Mouse (Mus musculus) CH12.LX (cell line): ENCODE measurements around the gene Atn1. TPM values are rescaled to one million over a fixed set of nuclear protein-coding genes. Genes with fewer than 3 reads are reported as not detected.

Experiments used
- DNase-seq: peaks from one replicate; pipeline ENCODE4 v3.0.0-alpha.2; 2013; ENCODE audit errors: extremely low read depth
- H3K27ac ChIP-seq: 2 replicates; pipeline ENCODE4 v1.5.1; 2012; ENCODE audit warnings: low read depth, mild to moderate bottlenecking, control low read depth, moderate library complexity; ENCODE audit not compliant: insufficient read depth
- H3K27me3 ChIP-seq: replicated peaks from 2 replicates; pipeline ENCODE3; 2012; ENCODE audit warnings: inconsistent platforms
- H3K36me3 ChIP-seq, 2 experiments: replicated peaks in 1 of 2; 2 replicates each; pipeline versions ENCODE3 to v1.6.1; 2012; ENCODE audit warnings: inconsistent platforms in 1 of 2, low read length in 1 of 2, mild to moderate bottlenecking in 1 of 2, mixed read lengths in 1 of 2, moderate library complexity in 1 of 2; ENCODE audit not compliant: control insufficient read depth in 1 of 2, insufficient read depth in 1 of 2
- H3K4me1 ChIP-seq, 2 experiments: 2 replicates each; pipeline ENCODE4 v1.6.1; 2012; ENCODE audit warnings: inconsistent platforms in 1 of 2, moderate library complexity in 1 of 2; ENCODE audit not compliant: insufficient read depth in 2 of 2, control insufficient read depth in 1 of 2
- H3K4me2 ChIP-seq: 2 replicates; pipeline ENCODE4 v1.6.1; 2012; ENCODE audit warnings: low read depth, mild to moderate bottlenecking, control low read depth; ENCODE audit not compliant: poor library complexity, insufficient read depth, severe bottlenecking
- H3K4me3 ChIP-seq, 3 experiments: fragments of 150-350 bp in 1 of 3; sonication (generic) in 1 of 3; replicated peaks in 1 of 3; 2 replicates each; pipeline versions ENCODE3 to v1.5.1; 2011 to 2012; ENCODE audit warnings: low read depth in 2 of 3, low read length in 2 of 3, mild to moderate bottlenecking in 2 of 3, moderate library complexity in 2 of 3, control low read depth in 1 of 3, improper control_type of control experiment in 1 of 3, inconsistent platforms in 1 of 3, mixed read lengths in 1 of 3; ENCODE audit not compliant: poor library complexity in 1 of 3
- H3K79me2 ChIP-seq: replicated peaks from 2 replicates; pipeline ENCODE4 v1.6.1; 2012; ENCODE audit warnings: mild to moderate bottlenecking, moderate library complexity; ENCODE audit not compliant: control insufficient read depth, poor library complexity, insufficient read depth, severe bottlenecking; ENCODE audit errors: extremely low read depth
- H3K9ac ChIP-seq: 2 replicates; pipeline ENCODE4 v1.6.1; 2012; ENCODE audit warnings: low read depth, mild to moderate bottlenecking, control low read depth, moderate library complexity; ENCODE audit not compliant: insufficient read depth
- H3K9me3 ChIP-seq: replicated peaks from 2 replicates; pipeline ENCODE3; 2012; ENCODE audit warnings: low read length, inconsistent platforms, mixed read lengths
- CHD1 ChIP-seq: IDR thresholded peaks from 2 replicates; pipeline ENCODE4 v1.6.1; 2012; ENCODE audit warnings: low read depth, low read length, improper control_type of control experiment, inconsistent platforms
- CHD2 ChIP-seq: IDR thresholded peaks from 2 replicates; pipeline ENCODE4 v1.6.1; 2011; ENCODE audit warnings: low read length, improper control_type of control experiment
- CTCF ChIP-seq, 2 experiments: IDR thresholded peaks in 1 of 2; conservative IDR thresholded peaks in 1 of 2; 2 replicates each; pipeline ENCODE4 v1.5.1; 2011 to 2012; ENCODE audit warnings: low read depth in 2 of 2, low read length in 2 of 2, improper control_type of control experiment in 1 of 2, inconsistent platforms in 1 of 2, mild to moderate bottlenecking in 1 of 2, moderate library complexity in 1 of 2
- E2F4 ChIP-seq: IDR thresholded peaks from 2 replicates; pipeline ENCODE4 v1.6.1; 2011; ENCODE audit warnings: low read depth, low read length, improper control_type of control experiment; ENCODE audit not compliant: insufficient replicate concordance
- ELF1 ChIP-seq: IDR thresholded peaks from 2 replicates; pipeline ENCODE4 v1.6.1; 2014; ENCODE audit warnings: low read depth, mild to moderate bottlenecking, inconsistent platforms, low read length, improper control_type of control experiment
- EP300 ChIP-seq: IDR thresholded peaks from 2 replicates; pipeline ENCODE4 v1.6.1; 2011; ENCODE audit warnings: low read length, improper control_type of control experiment
- ETS1 ChIP-seq: conservative IDR thresholded peaks from 2 replicates; pipeline ENCODE4 v1.6.1; 2012; ENCODE audit warnings: low read depth, mild to moderate bottlenecking, inconsistent platforms, low read length, improper control_type of control experiment, moderate library complexity
- GABPA ChIP-seq: IDR thresholded peaks from 2 replicates; pipeline ENCODE4 v1.6.1; 2012; ENCODE audit warnings: low read depth, low read length, improper control_type of control experiment, inconsistent platforms; ENCODE audit not compliant: insufficient replicate concordance
- HCFC1 ChIP-seq: IDR thresholded peaks from 2 replicates; pipeline ENCODE4 v1.6.1; 2012; ENCODE audit warnings: low read depth, mild to moderate bottlenecking, inconsistent platforms, low read length, improper control_type of control experiment
- IRF4 ChIP-seq: IDR thresholded peaks from 2 replicates; pipeline ENCODE4 v1.6.1; 2014; ENCODE audit warnings: low read depth, mild to moderate bottlenecking, inconsistent platforms, low read length, improper control_type of control experiment
- JUN ChIP-seq: IDR thresholded peaks from 2 replicates; pipeline ENCODE4 v1.6.1; 2011; ENCODE audit warnings: low read depth, mild to moderate bottlenecking, low read length, improper control_type of control experiment, moderate library complexity; ENCODE audit not compliant: insufficient read depth
- KAT2A ChIP-seq: IDR thresholded peaks from 2 replicates; pipeline ENCODE4 v1.6.1; 2012; ENCODE audit warnings: low read length, improper control_type of control experiment, inconsistent platforms; ENCODE audit not compliant: insufficient replicate concordance
- MAFK ChIP-seq: IDR thresholded peaks from 2 replicates; pipeline ENCODE4 v1.6.1; 2011; ENCODE audit warnings: low read length, improper control_type of control experiment; ENCODE audit not compliant: insufficient replicate concordance
- MAZ ChIP-seq: IDR thresholded peaks from 2 replicates; pipeline ENCODE4 v1.6.1; 2012; ENCODE audit warnings: low read depth, mild to moderate bottlenecking, inconsistent platforms, low read length, improper control_type of control experiment, moderate library complexity
- MYC ChIP-seq: IDR thresholded peaks from 2 replicates; pipeline ENCODE4 v1.6.1; 2011; ENCODE audit warnings: low read depth, mild to moderate bottlenecking, improper control_type of control experiment, low read length
- NELFE ChIP-seq: IDR thresholded peaks from 2 replicates; pipeline ENCODE4 v1.6.1; 2011; ENCODE audit warnings: low read depth, low read length, improper control_type of control experiment
- NRF1 ChIP-seq: IDR thresholded peaks from 2 replicates; pipeline ENCODE4 v1.6.1; 2014; ENCODE audit warnings: low read depth, mild to moderate bottlenecking, inconsistent platforms, low read length, improper control_type of control experiment, moderate library complexity
- PAX5 ChIP-seq: IDR thresholded peaks from 2 replicates; pipeline ENCODE4 v1.6.1; 2012; ENCODE audit warnings: low read length, inconsistent platforms, mixed read lengths
- POLR2AphosphoS2 ChIP-seq: IDR thresholded peaks from 2 replicates; pipeline ENCODE4 v1.6.1; 2011; ENCODE audit warnings: low read depth, low read length, improper control_type of control experiment
- RAD21 ChIP-seq: IDR thresholded peaks from 2 replicates; pipeline ENCODE4 v1.6.1; 2011; ENCODE audit warnings: low read depth, mild to moderate bottlenecking, low read length, improper control_type of control experiment, moderate library complexity
- RCOR1 ChIP-seq: conservative IDR thresholded peaks from 2 replicates; pipeline ENCODE4 v1.6.1; 2012; ENCODE audit warnings: low read depth, mild to moderate bottlenecking, inconsistent platforms, low read length, improper control_type of control experiment
- SIN3A ChIP-seq: IDR thresholded peaks from 2 replicates; pipeline ENCODE4 v1.6.1; 2012; ENCODE audit warnings: low read length, improper control_type of control experiment, inconsistent platforms
- TBP ChIP-seq: conservative IDR thresholded peaks from 2 replicates; pipeline ENCODE4 v1.6.1; 2011; ENCODE audit warnings: low read depth, low read length, improper control_type of control experiment
- TCF12 ChIP-seq: IDR thresholded peaks from 2 replicates; pipeline ENCODE4 v1.6.1; 2014; ENCODE audit warnings: low read depth, mild to moderate bottlenecking, inconsistent platforms, low read length, improper control_type of control experiment
- UBTF ChIP-seq: IDR thresholded peaks from 2 replicates; pipeline ENCODE4 v1.6.1; 2012; ENCODE audit warnings: low read depth, mild to moderate bottlenecking, inconsistent platforms, low read length, improper control_type of control experiment, moderate library complexity
- USF1 ChIP-seq: IDR thresholded peaks from 2 replicates; pipeline ENCODE4 v1.6.1; 2014; ENCODE audit warnings: low read depth, mild to moderate bottlenecking, inconsistent platforms, low read length, improper control_type of control experiment
- USF2 ChIP-seq: conservative IDR thresholded peaks from 2 replicates; pipeline ENCODE4 v1.6.1; 2011; ENCODE audit warnings: low read depth, low read length, improper control_type of control experiment
- ZC3H11A ChIP-seq: IDR thresholded peaks from 2 replicates; pipeline ENCODE4 v1.6.1; 2012; ENCODE audit warnings: low read depth, mild to moderate bottlenecking, inconsistent platforms, low read length, improper control_type of control experiment
- ZKSCAN1 ChIP-seq: IDR thresholded peaks from 2 replicates; pipeline ENCODE4 v1.6.1; 2012; ENCODE audit warnings: low read depth, inconsistent platforms, low read length, improper control_type of control experiment, borderline replicate concordance
- ZMIZ1 ChIP-seq: IDR thresholded peaks from 2 replicates; pipeline ENCODE4 v1.6.1; 2012; ENCODE audit warnings: low read depth, mild to moderate bottlenecking, inconsistent platforms, low read length, improper control_type of control experiment
- dilution Hi-C: fragments of 300-500 bp; cut with MboI; formaldehyde crosslinking; loops from 2 replicates; pipeline ENCODE4 v1.14.3; 2020; ENCODE audit warnings: low sequenced_read_pairs; ENCODE audit not compliant: extremely low pct_unique_long_range_greater_than_20kb, extremely low pct_ligation_motif_present
- in situ Hi-C: fragments of 300-500 bp; cut with MboI; formaldehyde crosslinking; loops from 3 replicates; pipeline ENCODE4 v1.14.3; 2019; ENCODE audit warnings: low sequenced_read_pairs, low pct_ligation_motif_present, low pct_unique_long_range_greater_than_20kb, mixed read lengths
- polyA plus RNA-seq: library from polyadenylated mRNA; unstranded; fragments of >175 nt; gene quantifications from 2 replicates; pipeline ENCODE4 v1.2.1, GENCODE M21; 2012; ENCODE audit warnings: low read depth; ENCODE audit not compliant: insufficient read length
- total RNA-seq, 2 experiments: library from RNA; depleted of rRNA; stranded (reverse); fragments of 300-350 nt in 1 of 2; fragments of >200 nt in 1 of 2; gene quantifications; 2 replicates each; pipeline ENCODE4 v1.2.3; 2012 to 2014

Gene Atn1
- total and polyA plus RNA-seq, 3 experiments, result 1.7 to 35.1 (median 4.6) TPM

GRCm38 (mm10) chr6:124742839-124743514 lies 13.3 kb downstream of the Atn1 start:
- DNase-seq, result no peak
- Histone ChIP-seq H3K79me2 (no peaks in the 10 kb centered on the region), H3K4me2 (no peak overlapping the region), H3K36me3 (peaks cover 33 to 39% of the 10 kb centered on the region in 2 experiments), H3K4me1 (peaks cover 26 to 68% of the 10 kb centered on the region in 2 experiments), H3K9me3 (no peaks in the 10 kb centered on the region), H3K4me3 (no peak overlapping the region), H3K9ac (no peak overlapping the region), H3K27me3 (no peaks in the 10 kb centered on the region), H3K27ac (no peak overlapping the region)
- dilution Hi-C loops (no loop called here), in situ Hi-C loops (no loop called here)
- TF ChIP-seq TCF12 (no peak), USF1 (no peak), POLR2AphosphoS2 (no peak), RCOR1 (no peak), CHD1 (no peak), UBTF (no peak), USF2 (no peak), CHD2 (no peak), ETS1 (no peak), NELFE (no peak), RAD21 (no peak), IRF4 (no peak), CTCF (conservative IDR thresholded peaks at IDR 0.05 in 1 of 2, IDR thresholded peaks at IDR 0.05 in 1 of 2; ENCODE audit: low read depth in 2 of 2, low read length in 2 of 2) (no peak), MAFK (no peak), SIN3A (no peak), HCFC1 (no peak), TBP (no peak), JUN (no peak), E2F4 (no peak)

GRCm38 (mm10) chr6:124741842-124742241 lies 14.5 kb downstream of the Atn1 start:
- H3K4me1 ChIP-seq, result peaks cover 33 to 79% of the 10 kb centered on the region in 2 experiments
- dilution Hi-C loops, result no loop called here
- peak overlapping the region; percentile 87 for H3K27ac ChIP-seq

More at GRCm38 (mm10) chr6:124741842-124742241, 14.5 kb downstream of the Atn1 start:
- TF ChIP-seq MAFK (no peak), E2F4 (no peak), USF2 (no peak), ETS1 (no peak), ZKSCAN1 (no peak), GABPA (no peak), NRF1 (no peak), MAZ (no peak), UBTF (no peak), RAD21 (no peak), PAX5 (no peak), ZC3H11A (no peak), KAT2A (no peak), POLR2AphosphoS2 (no peak), ELF1 (no peak), TBP (no peak), ZMIZ1 (no peak), MYC (no peak), EP300 (no peak)
- TF ChIP-seq, all 38 proteins: peak for 0
- Histone ChIP-seq H3K4me2 (peak overlapping the region; percentile 76), H3K9me3 (no peaks in the 10 kb centered on the region), H3K27me3 (no peaks in the 10 kb centered on the region), H3K36me3 (peaks cover 22 to 27% of the 10 kb centered on the region in 2 experiments), H3K79me2 (no peaks in the 10 kb centered on the region), H3K9ac (peak overlapping the region; percentile 41), H3K4me3 (peak overlapping the region in 1 of 3 experiments; percentile 27)
- in situ Hi-C loops, result no loop called here
- DNase-seq, result no peak
